11 mouse cellular contexts compared by ENCODE assay signal in genomic region chr2:31135512-31135931, GRCm38 (mm10). TPM values are rescaled to one million over a fixed set of nuclear protein-coding genes. Genes with fewer than 3 reads are reported as not detected.
A peak's percentile ranks its signal among the peaks of the same experiment; 100 is the strongest.
DNase-seq lines count a peak whose midpoint lies in the region; ATAC-seq lines count a peak whose summit lies in the region.
"Had no signal": no experiment of that assay in that cellular context is flagged by ENCODE, and none has a peak within 500 bp of the region (broad histone marks: within the 10 kb centered on the region; RNA-seq: fewer than 3 reads in every experiment).

No protein-coding gene starts in this region.

- H3K9me3 ChIP-seq in heart, embryonic 10.5 days, result no peaks in the 10 kb centered on the region
- H3K9me3 ChIP-seq in liver, embryonic 12.5 days (replicated peaks), result no peaks in the 10 kb centered on the region
- H3K9me3 ChIP-seq: G1E; midbrain, embryonic 10.5 days; neural tube, embryonic 12.5 days had no signal

- no peaks in the 10 kb centered on the region for H3K27me3 ChIP-seq in heart, embryonic 10.5 days (ENCODE audit: insufficient read depth, poor library complexity, severe bottlenecking)
- H3K27me3 ChIP-seq in liver, embryonic 12.5 days (replicated peaks), result no peaks in the 10 kb centered on the region
- H3K27me3 ChIP-seq: neural tube, embryonic 12.5 days had no signal

- H3K4me2 ChIP-seq in liver, embryonic 12.5 days, result no peak overlapping the region
- H3K4me2 ChIP-seq: neural tube, embryonic 12.5 days had no signal

- H3K27ac ChIP-seq in heart, embryonic 10.5 days, result peak overlapping the region; percentile 43
- H3K27ac ChIP-seq in liver, embryonic 12.5 days, result peak overlapping the region; percentile 21; the same call in 1 of the 2 replicates
- H3K27ac ChIP-seq: midbrain, embryonic 10.5 days; neural tube, embryonic 12.5 days had no signal

- no peaks in the 10 kb centered on the region for H3K36me3 ChIP-seq in heart, embryonic 10.5 days
- H3K36me3 ChIP-seq in liver, embryonic 12.5 days, result no peaks in the 10 kb centered on the region
- H3K36me3 ChIP-seq: midbrain, embryonic 10.5 days; neural tube, embryonic 12.5 days had no signal

- WGBS in heart, embryonic 10.5 days, result 20% methylated on average over 13 of the region's 13 CpGs
- 21% methylated on average over 13 of the region's 13 CpGs for WGBS in liver, embryonic 12.5 days (ENCODE audit: insufficient replicate concordance)

- H3K9ac ChIP-seq in liver, embryonic 12.5 days, result no peak overlapping the region
- H3K9ac ChIP-seq: neural tube, embryonic 12.5 days had no signal

- H3K4me3 ChIP-seq in heart, embryonic 10.5 days, result peak overlapping the region; percentile 1; the same call in 1 of the 2 replicates
- H3K4me3 ChIP-seq in liver, embryonic 12.5 days, result no peak overlapping the region
- H3K4me3 ChIP-seq: midbrain, embryonic 10.5 days; neural tube, embryonic 12.5 days had no signal

- no peak for ATAC-seq in liver, embryonic 12.5 days

- H3K4me1 ChIP-seq in heart, embryonic 10.5 days, result peaks cover 66% of the 10 kb centered on the region
- peaks cover 76% of the 10 kb centered on the region for H3K4me1 ChIP-seq in liver, embryonic 12.5 days

- no peak for DNase-seq in heart, embryonic 10.5 days (ENCODE audit: low spot score)
- DNase-seq in heart, adult 18-20 months, result no peak
- DNase-seq in liver (no peak), MN1 (ENCODE audit: low spot score) (no peak)
- peak; percentile 40 to 45 for DNase-seq in cerebellum, postnatal 36 days
- peak; percentile 68 for DNase-seq in yolk sac, embryonic 10.5 days (ENCODE audit: low spot score)
- DNase-seq: retina, postnatal 1 day had no signal

RNA-seq across cellular contexts. Expression of gene Fnbp1, which starts 6.3 kb away (rescaled TPM):
- polyA plus RNA-seq in heart, embryonic 10.5 days (2016; fragmentation: Nextera tagmentation; extraction: Ambion mirVana), result 17.7 and 21.6 TPM in 2 replicates
- total RNA-seq in heart, adult 18-20 months (2021), result 10 to 100 TPM; 52.3 to 62.0 TPM
- polyA plus RNA-seq in liver, embryonic 12.5 days (2016; fragmentation: Nextera tagmentation; extraction: Ambion mirVana), result 11.1 and 11.4 TPM in 2 replicates

RNA-seq across cellular contexts. Expression of gene Gpr107, which starts 16.6 kb away (rescaled TPM):
- 35.9 and 37.4 TPM in 2 replicates for polyA plus RNA-seq in heart, embryonic 10.5 days (2016; fragmentation: Nextera tagmentation; extraction: Ambion mirVana)
- total RNA-seq in heart, adult 18-20 months (2021), result 10 to 100 TPM; 26.2 to 27.4 TPM
- polyA plus RNA-seq in liver, embryonic 12.5 days (2016; fragmentation: Nextera tagmentation; extraction: Ambion mirVana), result 18.8 and 19.3 TPM in 2 replicates

Comparison
In these comparisons a context has a peak if more than half of its experiments do, and no peak if none do; other contexts are left out.
1. DNase-seq: peak in cerebellum, postnatal 36 days (2 of 2) and yolk sac, embryonic 10.5 days (single experiment); none in heart, embryonic 10.5 days (single experiment), heart, adult 18-20 months (0 of 2), liver (single experiment) and MN1 (single experiment).